Mouse (Mus musculus) thymus, postnatal 0 days (tissue): ENCODE results near the gene Slit3. TPM values are rescaled to one million over a fixed set of nuclear protein-coding genes. Genes with fewer than 3 reads are reported as not detected.

Source experiments
- DNase-seq: peaks from one replicate; pipeline ENCODE4 v3.0.0-alpha.2; 2015; ENCODE audit warnings: low spot score
- polyA plus RNA-seq: library from polyadenylated mRNA; unstranded; fragments of >200 nt; fragmentation: Nextera tagmentation; extraction: Ambion mirVana; gene quantifications from 2 replicates; pipeline ENCODE4 v1.2.1, GENCODE M21; 2015

Gene Slit3
- polyA plus RNA-seq, 1 experiment from 2014 or later, result 2.1 TPM

DNA sequence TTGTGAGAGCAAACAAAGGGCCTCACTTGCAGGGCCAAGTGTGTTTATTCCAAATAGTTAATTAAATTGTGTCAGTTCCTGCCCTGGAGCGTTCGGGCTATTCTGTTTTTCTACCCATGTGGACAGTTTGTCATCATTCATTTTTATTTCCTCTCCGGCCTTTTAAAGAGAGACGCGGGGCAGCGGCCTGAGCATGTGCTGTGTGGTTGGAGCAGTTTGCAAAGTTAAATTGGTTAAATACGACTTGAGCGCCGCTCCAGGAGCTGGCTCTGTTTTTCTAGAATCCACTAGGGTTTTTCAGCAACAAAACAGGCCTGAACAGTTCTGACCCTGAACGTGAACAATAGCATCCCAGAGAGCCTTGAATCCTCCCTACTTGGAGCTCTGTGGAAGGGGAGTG lies 152.4 kb downstream of the Slit3 start:
- no peak for DNase-seq

DNA sequence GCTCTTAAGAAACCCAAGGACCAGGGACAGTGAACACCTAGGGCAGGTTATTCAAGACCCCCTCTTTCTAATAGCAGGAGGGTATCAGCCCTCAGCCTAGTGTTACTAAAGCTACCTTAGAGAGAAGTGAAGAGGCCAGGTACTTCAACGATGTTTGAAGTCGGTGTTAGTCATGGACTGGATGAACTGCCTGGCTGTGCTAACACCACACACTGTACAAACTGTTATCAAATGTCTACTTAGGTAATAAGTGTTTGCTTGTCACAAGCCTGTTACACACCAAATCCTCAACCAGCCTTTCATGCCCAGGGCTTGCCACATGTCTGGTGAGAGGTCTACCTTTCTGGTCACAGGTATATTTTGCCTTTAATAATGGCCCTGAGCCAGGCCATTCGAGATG lies 153.0 kb downstream of the Slit3 start:
- DNase-seq, result no peak

DNA sequence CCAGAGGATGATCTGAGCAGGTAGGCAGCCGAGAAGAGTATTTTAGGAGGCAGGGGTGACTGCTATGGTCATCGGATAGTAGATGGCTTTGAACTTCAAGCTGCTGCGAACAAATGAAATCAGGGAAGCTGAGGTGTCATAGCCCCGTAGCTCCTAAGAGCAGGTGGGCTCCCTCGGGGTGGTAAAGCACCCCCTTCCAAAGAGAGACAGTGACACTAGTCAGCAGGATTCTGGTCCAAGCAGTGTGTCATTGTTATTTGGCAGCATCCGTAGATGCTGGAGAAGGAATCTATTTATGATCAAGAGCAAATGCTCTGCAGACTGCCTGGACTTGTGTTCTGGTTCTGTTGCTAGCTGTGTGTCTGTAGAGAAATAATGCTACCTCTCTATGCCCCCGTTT lies 154.3 kb downstream of the Slit3 start:
- DNase-seq, result no peak

DNA sequence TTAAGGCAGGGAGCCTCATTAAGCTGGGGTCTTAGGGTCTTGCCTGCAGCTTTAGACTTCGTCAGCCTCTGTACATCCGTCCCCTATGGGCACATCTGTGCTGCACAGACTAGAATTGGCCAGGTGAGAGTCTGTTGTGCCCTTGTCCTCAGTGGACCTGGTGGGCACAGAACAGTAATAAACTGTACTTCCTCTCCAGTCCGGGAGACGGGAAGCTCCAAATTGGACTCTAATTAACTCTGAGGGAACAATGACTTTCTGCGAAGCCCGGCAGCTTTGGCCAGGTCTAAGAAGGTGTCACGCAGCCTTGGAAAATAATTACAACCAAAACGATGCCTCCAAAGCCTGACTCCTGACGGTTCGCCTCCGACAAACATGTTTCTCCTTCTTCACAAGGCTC lies 155.0 kb downstream of the Slit3 start:
- no peak for DNase-seq

DNA sequence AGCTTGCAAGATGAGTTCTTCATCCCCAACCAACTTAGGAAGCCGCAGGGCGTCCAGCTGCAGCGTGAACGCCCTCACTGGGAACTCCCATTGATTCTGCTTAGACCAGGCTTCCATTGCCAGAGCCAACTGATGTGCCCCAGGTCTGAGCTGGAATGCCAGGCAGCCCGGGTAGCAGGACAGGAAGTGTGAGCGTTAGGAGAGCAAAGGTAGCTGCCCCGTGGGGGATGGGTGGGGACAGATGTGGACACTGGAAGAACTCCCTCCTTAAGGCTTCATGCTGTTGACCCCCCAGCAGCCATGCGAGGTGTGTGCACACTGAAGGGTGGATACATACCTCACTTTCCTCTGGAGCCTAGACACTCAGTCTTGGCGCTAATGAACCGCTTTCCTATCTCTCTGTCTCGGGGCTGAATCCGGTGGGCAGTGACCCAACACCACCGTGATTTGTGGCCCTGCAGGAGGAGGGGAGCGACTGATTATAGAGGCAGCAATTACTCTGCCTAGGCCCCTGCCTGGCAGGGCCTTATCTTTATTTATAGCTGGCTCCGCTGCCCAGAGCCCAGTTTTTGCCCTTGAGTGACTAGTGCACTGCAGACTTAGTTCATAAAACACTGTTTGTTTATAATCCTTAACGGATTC lies 157.2 kb downstream of the Slit3 start:
- DNase-seq, result no peak

DNA sequence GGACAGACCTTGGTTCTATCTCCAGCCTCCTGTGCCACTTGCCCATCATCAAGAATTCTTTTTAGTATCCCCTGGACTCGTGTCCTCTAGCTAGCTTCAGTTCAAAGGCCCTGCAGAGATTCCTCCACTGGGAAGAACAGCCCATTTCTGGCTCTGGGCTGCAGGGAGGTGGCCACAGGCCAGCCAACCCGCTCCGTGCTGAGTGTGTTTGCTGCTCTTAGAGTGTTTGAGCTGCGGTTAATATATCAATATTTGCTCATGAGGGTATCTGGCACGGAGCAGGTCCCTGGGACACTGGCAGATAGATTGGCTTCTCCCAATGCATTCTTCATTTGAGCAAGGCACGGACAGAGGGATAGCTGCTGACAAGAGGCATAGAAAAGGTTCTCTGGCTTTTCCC lies 159.8 kb downstream of the Slit3 start:
- no peak for DNase-seq

DNA sequence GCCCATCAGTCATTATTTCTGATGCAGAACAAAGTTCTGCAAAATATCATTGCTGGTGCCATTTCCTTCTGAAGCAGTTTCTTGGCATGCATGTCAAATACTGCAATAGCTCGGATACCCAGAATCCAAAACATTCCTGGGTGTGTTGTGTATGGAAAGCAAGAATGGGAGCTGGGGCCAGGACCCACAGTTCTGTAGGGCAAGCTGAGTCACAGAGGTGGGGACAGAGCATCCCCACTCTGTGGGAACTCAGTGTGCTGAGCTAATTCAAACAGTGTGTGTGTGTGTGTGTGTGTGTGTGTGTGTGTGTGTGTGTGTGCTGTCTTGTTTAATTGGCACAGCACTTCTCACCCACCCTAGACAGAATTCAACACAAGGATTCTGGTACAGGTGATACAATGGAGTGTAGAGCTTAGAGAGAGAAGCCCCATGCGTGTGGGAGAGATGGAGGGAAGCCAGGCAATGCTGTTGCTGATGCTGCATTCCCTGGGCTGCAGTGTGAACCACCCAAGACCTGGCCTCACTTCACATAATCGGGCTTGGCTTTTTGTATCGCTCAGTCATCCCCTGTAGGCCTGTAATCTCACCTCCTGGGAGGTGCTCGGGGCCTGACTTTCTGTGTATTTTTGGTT lies 161.1 kb downstream of the Slit3 start:
- DNase-seq, result no peak

DNA sequence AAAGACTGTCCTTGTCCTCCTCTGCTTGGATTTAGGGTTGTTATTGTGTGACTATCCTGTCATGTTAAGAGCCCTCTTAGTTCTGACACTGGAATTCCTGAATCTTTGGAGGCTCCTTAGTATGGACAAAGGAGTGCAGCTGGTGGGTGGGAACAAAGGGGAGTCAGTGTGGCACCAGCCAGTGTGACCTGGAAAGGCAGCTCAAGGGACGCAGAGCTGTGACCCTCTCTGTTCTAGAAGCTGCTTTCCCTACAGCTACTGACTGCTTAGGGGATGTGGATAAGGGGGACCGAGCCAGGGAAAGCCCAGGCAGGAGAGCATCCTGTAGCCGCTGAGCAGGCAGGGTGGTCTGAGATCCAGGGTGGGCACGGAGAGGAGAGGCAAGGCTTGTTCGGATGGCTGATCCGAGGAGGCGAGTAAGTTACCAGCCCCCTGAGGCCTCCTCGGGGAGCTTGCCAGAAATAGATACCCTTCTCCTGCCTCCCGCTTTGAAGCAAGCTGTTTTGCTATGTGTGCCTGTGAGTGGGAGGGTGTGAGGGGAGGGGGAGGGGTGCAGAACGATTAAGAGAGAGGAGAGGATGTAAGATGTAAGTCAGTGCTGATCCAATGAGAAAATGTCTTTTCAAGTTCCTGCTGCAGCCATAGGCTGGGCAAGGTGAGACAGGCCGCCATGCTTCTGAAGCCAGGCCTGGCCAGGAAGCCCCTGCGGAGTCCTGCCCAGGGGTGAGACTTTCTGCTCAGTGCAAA lies 162.0 kb downstream of the Slit3 start:
- DNase-seq, result peak; percentile 62

DNA sequence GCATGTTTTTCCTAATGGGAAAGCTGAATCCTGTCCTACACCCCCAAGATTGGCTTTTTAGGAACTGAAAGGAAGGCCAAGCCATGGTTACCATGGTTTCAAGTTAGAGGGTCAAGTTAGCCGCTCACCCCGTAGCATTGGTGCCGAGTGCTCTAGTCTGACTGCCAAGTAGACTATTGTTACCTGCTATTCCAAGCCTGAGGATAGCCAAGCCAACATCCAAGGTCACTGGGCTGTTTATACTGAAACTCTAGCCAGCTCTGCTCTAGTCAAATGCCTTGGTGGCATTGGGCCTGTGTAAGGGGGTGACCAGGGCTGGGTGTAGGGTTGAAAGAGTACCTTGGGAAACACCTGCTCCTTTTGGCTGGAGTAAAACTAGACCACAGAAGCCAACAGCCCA lies 162.7 kb downstream of the Slit3 start:
- DNase-seq, result no peak

DNA sequence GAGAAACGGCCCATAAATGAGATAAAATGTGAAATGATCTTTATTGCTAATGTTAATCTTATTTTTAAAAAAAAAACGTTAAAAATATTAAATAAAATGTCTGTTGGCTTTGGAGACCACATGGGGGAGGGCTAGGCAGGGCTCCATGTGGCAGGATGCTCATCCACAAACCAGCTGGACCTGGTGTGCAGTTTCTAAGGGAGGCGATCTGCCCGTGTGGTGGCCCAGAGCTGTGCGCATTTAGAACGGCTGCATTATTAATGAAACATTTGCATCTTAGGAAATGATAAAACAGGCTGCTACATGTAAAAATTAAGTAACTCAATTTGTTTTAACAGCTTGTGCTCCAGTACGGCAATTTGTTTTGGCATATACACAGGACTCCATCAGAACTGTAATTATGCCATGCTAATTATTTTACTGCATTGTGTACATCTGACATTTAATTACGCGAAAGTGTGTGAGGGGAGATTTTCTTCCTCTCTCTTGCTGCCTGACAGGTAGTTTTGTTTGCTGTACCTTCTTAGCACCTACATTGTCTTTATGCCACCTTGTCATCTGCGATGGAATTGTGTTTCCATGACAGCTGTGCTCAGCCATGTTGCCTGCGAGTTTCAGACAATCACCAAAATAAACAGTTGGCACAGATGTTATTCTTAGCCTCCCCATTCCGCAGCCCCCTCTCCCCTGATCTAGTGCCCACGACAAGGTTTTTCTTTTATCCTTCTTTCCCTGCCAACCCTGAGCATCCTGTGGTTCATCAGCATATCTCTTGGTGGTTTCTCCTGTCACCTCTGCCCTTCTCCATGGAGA lies 165.8 kb downstream of the Slit3 start:
- no peak for DNase-seq

DNA sequence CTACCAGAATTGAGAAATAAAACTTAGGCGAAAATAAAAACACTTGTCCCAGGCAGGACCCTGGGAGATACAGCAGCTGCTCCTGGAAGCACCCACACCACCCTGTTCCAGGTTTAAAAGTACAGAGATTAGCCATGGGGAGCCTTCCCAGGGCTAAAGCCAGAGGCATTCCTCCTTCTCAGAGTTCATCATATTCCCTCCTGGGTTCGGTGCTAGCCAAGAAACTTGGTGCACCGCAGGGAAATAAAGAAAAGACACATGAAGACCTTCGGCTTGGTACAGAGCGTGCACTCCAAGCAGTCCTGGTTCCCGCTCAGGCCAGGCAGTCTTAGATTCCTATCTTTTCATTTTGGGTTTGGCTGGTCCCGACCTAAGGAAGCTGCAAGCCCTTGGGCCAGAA lies 167.0 kb downstream of the Slit3 start:
- DNase-seq, result no peak

DNA sequence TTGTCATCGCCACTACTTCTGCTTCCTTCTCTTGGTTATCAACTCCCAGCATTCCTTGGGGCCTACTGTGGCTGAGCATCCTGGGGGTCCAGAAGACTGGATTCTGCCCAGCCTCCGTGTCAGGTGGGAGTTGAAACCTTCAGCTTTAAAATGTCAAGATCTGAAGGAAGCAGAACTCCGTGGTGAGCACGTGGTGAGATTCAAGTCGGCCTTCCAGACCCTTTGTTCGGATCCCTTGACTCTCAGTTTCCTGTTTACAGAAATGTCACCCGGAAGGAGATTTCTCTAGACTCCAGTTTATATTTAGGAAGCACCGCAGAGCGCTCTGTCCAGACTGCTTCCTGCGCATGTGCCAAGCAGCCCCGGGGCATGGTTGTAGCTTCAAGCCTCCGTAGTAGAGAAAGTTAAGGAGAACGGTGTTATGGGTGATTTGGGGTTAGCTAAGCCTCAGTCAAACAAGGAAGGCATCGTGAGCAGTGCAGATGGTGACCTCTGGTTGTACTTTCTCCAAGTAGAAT lies 167.8 kb downstream of the Slit3 start:
- DNase-seq, result peak; percentile 11

DNA sequence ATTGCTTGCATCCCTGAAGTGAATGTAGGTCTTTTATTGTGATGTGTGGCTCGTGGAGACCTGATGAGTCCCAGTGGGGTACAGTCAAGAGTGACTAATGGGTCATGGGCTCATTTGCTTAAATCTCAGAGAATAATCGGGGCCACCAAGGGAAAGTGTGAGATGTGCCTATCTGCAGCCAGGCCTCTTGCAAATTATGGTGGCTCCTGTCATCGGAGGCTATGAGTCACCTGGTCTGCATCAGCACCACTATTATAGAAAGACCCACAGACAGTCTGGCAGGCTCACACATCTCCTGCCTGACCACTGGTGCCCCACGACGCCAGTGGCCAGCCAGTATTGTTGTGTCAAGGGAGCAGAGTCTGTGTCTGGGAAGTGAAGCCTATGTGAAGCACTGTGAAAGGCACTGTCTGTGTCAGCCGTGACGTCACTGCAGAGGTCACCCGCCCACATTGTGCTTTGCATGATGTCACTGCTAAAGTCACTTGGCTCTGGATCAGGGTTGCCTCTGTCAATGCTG lies 171.3 kb downstream of the Slit3 start:
- DNase-seq, result no peak

DNA sequence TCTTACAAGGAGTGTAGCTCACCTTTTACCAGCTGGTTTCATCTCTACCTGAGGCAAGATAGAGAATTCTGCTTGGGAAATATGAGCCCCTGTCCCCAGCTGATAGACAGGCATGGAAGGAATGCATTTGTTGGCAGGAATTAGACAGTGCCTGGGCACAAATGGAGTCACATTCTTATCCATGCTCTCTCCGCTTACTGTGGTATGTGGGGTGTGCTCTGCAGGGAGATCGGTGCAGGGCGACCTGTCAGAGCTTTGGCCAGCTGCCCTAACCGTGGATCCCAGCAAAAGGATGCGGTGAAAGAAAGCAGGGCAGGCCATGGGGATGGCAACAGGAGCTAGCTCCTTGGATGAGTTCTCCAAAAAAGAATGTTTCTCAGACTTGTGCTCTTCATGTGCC lies 172.2 kb downstream of the Slit3 start:
- no peak for DNase-seq

DNA sequence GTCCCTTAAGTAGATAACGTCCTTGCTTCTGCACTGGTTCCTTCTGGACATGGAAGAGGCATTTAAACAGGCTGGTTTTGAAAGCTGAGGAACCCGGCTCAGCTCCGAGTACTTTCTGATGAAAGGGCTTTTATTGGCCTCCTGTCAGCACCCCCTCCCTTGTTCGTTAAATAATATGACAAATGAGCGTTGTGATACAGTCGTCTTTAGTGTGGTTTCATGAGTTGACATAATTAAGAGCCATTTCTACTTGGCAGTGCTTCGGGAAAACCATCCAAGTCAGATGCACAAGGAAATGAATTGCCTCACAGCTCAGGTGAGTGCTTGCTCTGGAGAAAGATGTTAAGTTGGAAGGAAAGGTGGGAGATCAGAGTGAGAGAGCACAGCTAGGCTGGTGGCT lies 173.6 kb downstream of the Slit3 start:
- no peak for DNase-seq

DNA sequence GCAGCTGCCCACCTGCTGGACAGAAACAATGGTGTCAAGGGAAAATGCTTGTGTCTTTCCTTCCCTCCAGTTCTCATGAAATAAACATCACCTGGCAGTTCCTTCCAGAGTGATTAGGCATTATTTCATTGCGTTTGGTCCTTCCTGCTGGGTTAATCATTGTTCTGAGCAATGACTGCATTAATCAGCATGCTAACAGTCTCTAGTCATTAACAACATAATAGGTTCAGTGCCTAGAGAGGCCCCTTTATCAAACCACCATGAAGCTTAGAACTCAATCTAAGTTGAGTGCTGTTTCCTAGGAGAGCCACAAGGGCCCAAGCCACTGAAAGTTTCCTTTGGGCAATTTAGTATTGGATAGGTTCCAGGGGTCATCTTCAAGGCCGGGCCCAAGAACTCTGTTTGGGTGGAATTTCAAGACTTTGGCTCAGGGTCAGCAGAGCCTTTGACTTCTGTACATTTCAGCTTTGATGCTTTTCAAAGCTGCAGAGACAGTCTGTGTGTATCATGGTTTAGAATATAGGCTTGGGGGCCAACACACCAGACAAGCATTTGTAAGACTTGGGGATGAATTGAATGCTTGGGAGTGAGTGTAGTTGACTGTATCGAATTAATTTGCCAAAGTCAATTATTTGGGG lies 174.3 kb downstream of the Slit3 start:
- no peak for DNase-seq

DNA sequence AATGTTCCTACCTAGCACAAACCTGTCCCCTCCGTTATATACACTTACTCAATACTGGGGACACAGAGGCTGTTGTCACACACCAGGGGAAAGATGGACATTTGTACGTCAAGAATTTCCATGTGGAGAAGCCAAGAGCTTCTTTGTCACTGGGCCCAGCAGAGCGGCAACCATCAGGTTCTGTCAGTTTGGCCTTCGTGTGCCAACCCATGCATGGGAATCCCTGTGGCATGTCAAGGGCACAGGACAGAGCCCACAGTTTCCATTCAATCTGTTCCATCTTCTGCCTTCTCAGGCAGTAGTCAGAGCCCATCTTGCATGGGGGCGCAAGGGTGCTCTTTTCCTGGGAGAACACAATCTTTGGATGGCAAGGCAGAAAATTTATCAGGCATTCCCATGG lies 175.8 kb downstream of the Slit3 start:
- no peak for DNase-seq

DNA sequence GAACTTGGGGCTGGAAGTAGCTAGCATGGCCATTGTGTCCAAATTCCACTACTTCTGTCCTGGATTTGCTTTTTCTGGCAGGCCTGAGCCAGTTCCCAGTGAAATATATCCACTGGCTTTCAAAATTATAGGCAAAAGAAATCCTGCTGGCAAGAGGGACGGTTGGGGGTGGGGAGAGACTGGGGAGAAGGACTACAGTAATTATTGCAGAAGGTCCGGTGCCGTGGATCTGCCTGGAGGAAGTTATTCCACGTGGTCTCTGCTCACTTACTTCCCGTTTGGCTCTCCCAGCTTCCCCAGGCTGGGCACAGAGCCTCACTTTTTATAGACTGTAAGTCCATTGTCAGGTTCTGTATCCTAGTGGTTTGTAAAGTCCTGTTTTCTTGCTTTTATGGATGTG lies 176.3 kb downstream of the Slit3 start:
- no peak for DNase-seq

DNA sequence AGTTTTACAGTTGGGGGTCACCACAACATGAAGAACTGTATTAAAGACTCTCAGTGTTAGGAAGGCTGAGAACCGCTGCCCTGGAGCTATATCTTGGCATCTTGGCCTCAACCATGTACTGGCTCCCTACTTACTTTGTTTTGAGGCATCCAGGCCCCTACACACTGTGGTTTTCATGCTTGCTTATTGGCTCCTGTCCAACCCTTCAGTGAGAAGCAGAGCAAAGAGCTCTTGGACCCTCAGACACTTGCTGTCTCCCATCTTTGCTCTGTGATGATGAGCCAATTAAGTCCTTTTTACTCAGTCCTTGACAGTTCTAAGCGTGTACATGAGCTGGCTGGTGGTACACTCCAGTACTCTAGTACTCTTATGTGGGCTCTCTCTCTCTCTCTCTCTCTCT lies 177.5 kb downstream of the Slit3 start:
- DNase-seq, result no peak

DNA sequence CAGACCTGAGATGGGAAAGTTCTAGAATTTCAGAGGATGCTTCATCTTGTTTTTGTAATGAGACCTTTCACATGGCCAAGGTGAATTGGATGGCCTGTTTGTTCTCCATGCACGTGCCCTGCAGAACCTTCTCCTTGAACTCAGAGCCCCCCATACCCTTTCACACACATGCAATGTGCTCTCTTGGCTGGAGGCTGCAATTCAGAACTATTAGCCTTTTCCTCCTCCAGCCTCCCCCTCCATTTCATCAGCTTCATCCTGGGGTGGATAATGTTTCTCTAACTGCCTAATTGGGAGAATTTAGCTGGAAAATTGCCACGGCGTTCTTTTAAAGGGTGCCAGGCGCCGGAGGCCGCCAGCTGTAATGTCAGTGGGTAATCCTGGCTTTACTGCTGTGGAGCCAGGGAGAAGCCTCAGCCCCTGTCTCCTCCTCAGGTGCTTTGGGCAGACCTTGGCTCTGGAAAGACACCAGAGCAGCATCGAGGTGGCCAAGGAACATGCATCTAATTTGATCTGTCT lies 178.9 kb downstream of the Slit3 start:
- no peak for DNase-seq

DNA sequence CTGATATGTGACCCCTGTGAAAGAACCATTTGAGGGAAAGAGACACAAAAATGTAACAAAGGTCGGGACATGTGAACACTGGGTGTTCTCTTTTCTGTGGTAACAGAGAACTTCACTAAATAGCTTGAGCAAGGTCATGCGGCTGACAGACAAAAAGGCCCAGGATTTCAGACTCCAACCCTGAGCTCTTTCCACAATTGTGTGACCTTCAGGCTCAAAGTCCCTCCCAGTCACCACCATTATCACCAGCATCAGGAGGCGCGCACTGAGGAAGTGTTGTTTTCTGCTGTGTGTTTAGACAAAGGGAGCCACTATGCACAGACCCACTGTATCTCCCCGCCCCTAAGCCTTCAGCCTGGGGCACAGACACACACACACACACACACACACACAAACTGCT lies 181.2 kb downstream of the Slit3 start:
- no peak for DNase-seq
